Mouse (Mus musculus) limb, embryonic 10.5 days (tissue): ENCODE measurements around the gene Sost. TPM values are rescaled to one million over a fixed set of nuclear protein-coding genes. Genes with fewer than 3 reads are reported as not detected.
"Not testable (repeated sequence)": the region's sequence is repeated elsewhere in the genome, so short reads cannot be mapped to it uniquely, and the experiment has no call there.

ENCODE experiments used
- DNase-seq: peaks from one replicate; pipeline ENCODE4 v3.0.0-alpha.2; 2017; ENCODE audit warnings: low spot score
- H3K27ac ChIP-seq: fragments of 300-500 bp; sonication (generic); 2 replicates; pipeline ENCODE4 v1.5.1; 2016; ENCODE audit warnings: mild to moderate bottlenecking
- H3K27me3 ChIP-seq: fragments of 300-500 bp; sonication (generic); 2 replicates; pipeline ENCODE4 v1.6.1; 2016; ENCODE audit warnings: low read depth, mild to moderate bottlenecking; ENCODE audit not compliant: poor library complexity, severe bottlenecking
- H3K36me3 ChIP-seq: fragments of 300-500 bp; sonication (generic); 2 replicates; pipeline ENCODE4 v1.6.1; 2016; ENCODE audit warnings: mild to moderate bottlenecking, moderate library complexity
- H3K4me1 ChIP-seq: fragments of 300-500 bp; sonication (generic); 2 replicates; pipeline ENCODE4 v1.6.1; 2016
- H3K4me3 ChIP-seq: fragments of 300-500 bp; sonication (generic); 2 replicates; pipeline ENCODE4 v1.5.1; 2016; ENCODE audit warnings: mild to moderate bottlenecking, moderate library complexity
- H3K9me3 ChIP-seq: fragments of 300-500 bp; sonication (generic); replicated peaks from 2 replicates; pipeline ENCODE4 v1.6.1; 2016; ENCODE audit warnings: mild to moderate bottlenecking
- WGBS: fragments of 180-500 bp; shearing (Covaris S2); methylation state at CpG from one replicate; pipeline ENCODE4 v1.1.7; 2016; 5-methylcytosine and 5-hydroxymethylcytosine counted together
- polyA plus RNA-seq: library from polyadenylated mRNA; unstranded; fragments of >200 nt; fragmentation: Nextera tagmentation; extraction: Ambion mirVana; gene quantifications from 2 replicates; pipeline ENCODE4 v1.2.1, GENCODE M21; 2016

Gene Sost
- polyA plus RNA-seq, 1 experiment from 2014 or later, result 1.9 TPM

DNA sequence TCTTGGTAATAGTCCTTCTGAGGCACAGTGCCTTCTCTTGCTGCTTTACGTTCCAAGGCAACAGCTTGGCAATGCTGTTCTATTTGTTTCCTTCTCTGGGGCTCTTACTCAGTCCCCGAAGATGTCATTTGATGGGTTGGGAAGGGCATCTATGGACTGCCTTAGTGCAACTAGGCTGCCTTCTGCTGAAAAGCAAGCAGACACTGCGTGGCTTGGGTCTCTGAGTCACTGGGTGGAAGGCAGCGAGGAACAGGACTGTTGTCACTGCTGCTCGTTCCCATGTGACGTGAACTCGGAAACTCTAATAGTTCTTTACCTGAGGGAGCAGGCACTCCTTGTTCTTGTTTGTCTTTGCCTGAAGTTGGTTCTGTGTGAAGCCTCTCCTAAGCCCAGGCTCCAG, 29.1 kb upstream of the Sost start:
- Histone ChIP-seq H3K4me3 (no peak overlapping the region), H3K36me3 (peaks cover 25% of the 10 kb centered on the region), H3K27me3 (no peaks in the 10 kb centered on the region), H3K4me1 (peaks cover 2% of the 10 kb centered on the region; the same call in 1 of the 2 replicates), H3K9me3 (no peaks in the 10 kb centered on the region), H3K27ac (no peak overlapping the region)
- no peak for DNase-seq
- 92% methylated on average over 7 of the region's 7 CpGs for WGBS

DNA sequence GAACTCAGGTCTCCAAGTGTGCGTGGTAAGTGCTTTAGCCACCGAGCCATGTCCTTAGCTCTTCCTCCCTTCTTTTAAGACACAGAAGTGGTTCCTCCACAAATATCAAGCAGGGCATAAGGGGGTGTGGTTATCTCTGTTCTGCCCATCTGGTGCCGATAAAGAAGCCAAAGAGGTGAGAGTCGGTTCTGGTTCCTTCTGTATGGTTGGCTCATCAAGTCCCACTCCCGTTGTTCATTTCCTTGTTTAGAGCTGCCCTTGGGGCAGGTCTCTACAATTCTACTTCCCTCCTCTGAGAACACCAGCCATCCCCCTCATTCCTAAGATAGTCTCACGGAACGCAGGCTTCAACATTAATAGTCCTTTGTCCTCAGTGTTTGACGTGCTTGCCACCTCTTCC, 27.3 kb upstream of the Sost start:
- Histone ChIP-seq H3K27ac (no peak overlapping the region), H3K27me3 (no peaks in the 10 kb centered on the region), H3K9me3 (no peaks in the 10 kb centered on the region), H3K4me3 (no peak overlapping the region), H3K4me1 (peaks cover 2% of the 10 kb centered on the region; the same call in 1 of the 2 replicates), H3K36me3 (peaks cover 11% of the 10 kb centered on the region)
- WGBS, result 80% methylated on average over 8 of the region's 8 CpGs
- no peak for DNase-seq

DNA sequence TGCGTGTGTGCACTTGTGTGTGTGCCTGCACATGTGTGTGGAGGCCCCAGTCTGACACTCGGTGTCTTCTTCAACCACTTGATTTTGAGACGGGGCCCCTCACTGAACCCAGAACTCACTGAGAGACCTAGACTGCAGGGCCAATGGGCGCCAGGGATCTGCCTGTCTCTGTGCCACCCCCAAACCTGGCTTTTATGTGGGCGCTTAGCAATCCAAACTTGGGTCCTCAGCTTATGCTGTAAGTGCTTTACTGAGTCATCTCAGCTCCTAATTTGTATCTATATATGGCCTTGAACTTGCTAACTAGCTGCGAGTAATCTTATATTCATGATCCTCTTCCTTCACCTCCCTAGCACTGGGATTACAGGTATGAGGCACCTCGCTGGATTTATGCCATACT, 25.6 kb upstream of the Sost start:
- no peak overlapping the region for H3K4me3 ChIP-seq
- peaks cover 2% of the 10 kb centered on the region; the same call in 1 of the 2 replicates for H3K4me1 ChIP-seq
- H3K36me3 ChIP-seq, result peaks cover 6% of the 10 kb centered on the region; the same call in 1 of the 2 replicates
- H3K27me3 ChIP-seq, result peaks cover 15% of the 10 kb centered on the region; the same call in 1 of the 2 replicates
- WGBS, result 86% methylated on average over 7 of the region's 7 CpGs
- DNase-seq, result no peak
- no peak overlapping the region for H3K27ac ChIP-seq
- H3K9me3 ChIP-seq, result no peaks in the 10 kb centered on the region

DNA sequence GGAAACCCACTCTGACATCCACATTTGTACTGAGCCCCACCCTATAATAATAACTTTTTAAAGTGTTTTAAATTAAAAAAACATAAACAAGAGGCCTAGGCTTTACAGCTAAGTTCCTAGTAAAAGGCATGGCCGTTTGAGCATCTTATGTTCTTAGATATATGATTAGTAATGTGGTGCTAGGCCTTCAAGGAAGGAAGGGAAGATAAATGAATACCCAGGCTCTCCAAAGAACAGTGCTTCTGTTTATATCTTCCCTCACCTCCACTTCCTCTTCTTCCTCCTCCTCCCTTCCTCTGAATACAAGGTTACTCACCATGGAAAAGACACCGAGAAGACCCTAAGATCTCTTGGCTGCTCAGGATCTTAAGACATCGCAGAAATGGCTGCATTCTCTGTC, 25.0 kb upstream of the Sost start:
- no peak overlapping the region for H3K4me3 ChIP-seq
- no peaks in the 10 kb centered on the region for H3K9me3 ChIP-seq
- 0 out of 2 replicates have a peak, but pooled peaks cover 2% of the 10 kb centered on the region for H3K36me3 ChIP-seq
- H3K27me3 ChIP-seq, result peaks cover 21% of the 10 kb centered on the region
- peaks cover 2% of the 10 kb centered on the region; the same call in 1 of the 2 replicates for H3K4me1 ChIP-seq
- DNase-seq, result no peak
- 93% methylated on average over 3 of the region's 3 CpGs for WGBS
- H3K27ac ChIP-seq, result no peak overlapping the region

DNA sequence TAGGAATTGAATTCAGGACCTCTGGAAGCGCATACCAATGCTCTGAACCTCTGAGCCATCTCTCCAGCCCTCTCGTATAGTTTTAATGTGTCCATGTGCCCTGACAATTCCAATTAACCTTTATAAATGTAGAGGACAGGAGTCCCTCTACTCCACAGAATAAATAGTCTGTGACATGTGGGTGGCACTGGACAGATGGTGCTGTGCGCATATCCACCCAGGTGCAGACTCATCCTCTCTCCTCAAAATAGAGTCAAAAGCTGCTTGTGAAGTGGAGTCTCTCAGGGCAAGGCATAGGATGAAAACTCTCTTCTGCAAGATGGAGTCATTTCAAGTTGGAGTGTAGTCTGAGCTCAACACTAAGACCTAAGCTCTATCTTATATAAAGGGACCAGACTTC, 23.4 kb upstream of the Sost start:
- Histone ChIP-seq H3K36me3 (no peaks in the 10 kb centered on the region), H3K27ac (no peak overlapping the region), H3K27me3 (peaks cover 30% of the 10 kb centered on the region), H3K4me1 (peaks cover 8% of the 10 kb centered on the region; the same call in 1 of the 2 replicates), H3K9me3 (no peaks in the 10 kb centered on the region), H3K4me3 (no peak overlapping the region)
- no peak for DNase-seq
- WGBS, result 88% methylated on average over 3 of the region's 3 CpGs

DNA sequence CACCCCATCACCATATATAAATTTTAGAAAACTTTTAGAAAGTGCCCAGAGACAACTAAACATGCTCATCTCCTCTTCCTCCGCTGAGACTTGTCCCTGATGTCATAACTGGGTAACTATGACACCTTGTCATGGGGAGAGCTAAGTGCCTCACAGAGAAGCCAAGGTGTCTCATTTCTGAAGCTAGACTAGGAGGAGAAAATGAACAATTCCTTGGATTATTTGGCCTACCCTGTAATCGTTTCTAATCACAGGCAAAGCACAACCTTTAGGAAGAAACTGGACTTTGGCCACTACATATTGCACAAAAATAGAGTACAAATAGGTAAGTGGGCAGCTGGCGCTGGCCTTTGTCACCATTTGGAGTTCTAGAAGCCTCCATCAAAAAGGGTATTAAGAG, 20.1 kb upstream of the Sost start, which contains the start of gene Dusp3:
Gene Dusp3 (minus strand): TSS at position 101 of the 400 bp plus-strand sequence.
- Histone ChIP-seq H3K4me1 (peaks cover 31% of the 10 kb centered on the region), H3K27me3 (peaks cover 40% of the 10 kb centered on the region), H3K4me3 (no peak within 1 kb of the TSS), H3K36me3 (no peaks in the 10 kb centered on the region), H3K27ac (no peak within 1 kb of the TSS), H3K9me3 (no peaks in the 10 kb centered on the region)
- WGBS, result 90% methylated on average over 3 of the region's 3 CpGs
- no peak for DNase-seq

DNA sequence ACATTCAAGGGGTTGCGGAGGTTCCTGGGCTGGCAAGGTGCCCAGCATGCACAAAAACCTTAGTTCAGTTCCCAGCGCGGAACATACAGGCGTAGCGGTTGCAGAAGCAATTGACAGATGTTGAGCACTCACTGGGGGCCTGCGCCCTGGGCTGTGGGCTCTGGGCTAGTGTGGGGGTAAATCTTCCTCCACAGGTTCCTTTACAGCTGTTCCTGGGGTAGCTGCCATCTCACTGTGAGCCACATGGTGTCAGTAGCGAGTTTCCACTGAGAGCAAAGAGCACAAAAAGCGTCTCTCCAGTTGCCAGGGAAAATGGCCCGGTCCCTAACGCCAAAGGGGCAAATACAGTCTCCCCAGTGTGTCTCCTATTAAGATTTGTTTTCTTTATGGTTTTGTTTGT, 19.2 kb upstream of the Sost start:
- Histone ChIP-seq H3K27me3 (peaks cover 40% of the 10 kb centered on the region), H3K4me1 (peaks cover 31% of the 10 kb centered on the region), H3K4me3 (no peak overlapping the region), H3K27ac (no peak overlapping the region), H3K9me3 (no peaks in the 10 kb centered on the region), H3K36me3 (no peaks in the 10 kb centered on the region)
- 11% methylated on average over 10 of the region's 10 CpGs for WGBS
- peak; percentile 87 for DNase-seq

DNA sequence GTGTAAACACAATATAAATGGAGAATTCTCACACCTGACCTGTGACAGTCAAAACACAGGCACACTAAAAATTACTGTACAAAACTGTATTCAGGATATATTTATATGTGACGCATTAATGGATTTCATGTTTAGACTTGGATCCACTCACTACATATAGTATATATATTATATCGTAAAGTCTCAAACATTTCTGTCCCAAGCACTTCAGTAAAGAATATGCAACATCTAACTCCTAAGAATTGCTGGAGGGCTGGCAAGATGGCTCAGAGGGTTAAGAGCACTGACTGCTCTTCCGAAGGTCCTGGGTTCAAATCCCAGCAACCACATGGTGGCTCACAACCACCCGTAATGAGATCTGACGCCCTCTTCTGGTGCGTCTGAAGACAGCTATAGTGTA, 18.6 kb upstream of the Sost start:
- 69% methylated on average over 6 of the region's 6 CpGs for WGBS
- DNase-seq, H3K27ac ChIP-seq, H3K36me3 ChIP-seq, H3K9me3 ChIP-seq, H3K4me3 ChIP-seq: not testable (repeated sequence)
- Histone ChIP-seq H3K4me1 (peaks cover 31% of the 10 kb centered on the region), H3K27me3 (peaks cover 40% of the 10 kb centered on the region)

DNA sequence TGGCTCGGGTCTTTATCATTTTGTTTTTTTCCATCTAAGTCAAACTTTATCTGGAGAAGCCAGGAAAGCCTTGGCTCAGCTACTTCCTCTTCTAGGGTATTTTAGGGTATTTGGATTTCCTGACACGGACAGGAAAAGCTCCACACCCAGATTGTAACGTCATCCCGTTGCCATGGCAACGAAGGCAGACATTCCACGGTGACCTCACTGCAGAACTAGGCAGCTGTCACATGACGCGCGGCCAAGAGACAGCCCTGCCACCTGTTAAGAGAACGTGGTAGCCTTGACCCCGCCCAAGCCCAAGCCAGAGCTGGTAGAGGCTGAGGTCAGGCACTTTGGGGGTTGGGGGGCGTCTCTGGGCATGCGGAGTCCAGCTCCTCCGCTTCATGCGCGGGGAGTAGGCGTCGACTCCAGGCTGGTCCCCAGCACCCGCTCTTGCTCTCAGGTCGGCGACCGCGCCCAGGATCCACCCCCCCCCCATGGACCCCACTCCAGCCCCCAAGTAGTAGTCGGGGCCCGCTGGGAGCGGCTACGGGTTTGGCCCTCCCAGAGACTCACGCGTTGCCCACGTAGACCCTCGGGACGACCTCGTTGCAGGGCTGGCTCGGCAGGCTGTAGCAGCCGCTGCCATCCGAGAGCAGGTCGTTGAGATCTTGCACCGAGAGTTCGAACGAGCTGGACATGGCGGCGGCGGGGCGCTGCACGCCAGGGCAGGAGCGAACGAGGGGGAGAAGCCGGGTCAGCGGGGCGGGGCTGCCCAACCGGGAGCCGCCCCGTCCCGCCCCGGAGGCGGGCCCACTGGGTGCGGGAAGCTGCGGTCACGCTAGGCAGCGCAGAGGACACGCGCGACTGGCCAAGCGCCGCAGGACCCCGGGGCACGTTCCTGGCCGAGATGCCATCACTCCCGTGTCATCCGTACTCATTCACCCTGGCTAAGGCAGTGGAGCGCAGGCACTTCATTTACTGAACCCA, 17.5 kb upstream of the Sost start, which contains the start of gene Cfap97d1:
Gene Cfap97d1 (plus strand): TSS at position 226 of the 972 bp plus-strand sequence.
- Histone ChIP-seq H3K27me3 (peaks cover 40% of the 10 kb centered on the region), H3K27ac (peak within 1 kb of the TSS; percentile 82), H3K4me3 (peak within 1 kb of the TSS; percentile 75), H3K4me1 (peaks cover 31% of the 10 kb centered on the region), H3K9me3 (no peaks in the 10 kb centered on the region), H3K36me3 (no peaks in the 10 kb centered on the region)
- peak; percentile 90 for DNase-seq
- WGBS, result 2% methylated on average over 71 of the region's 71 CpGs

DNA sequence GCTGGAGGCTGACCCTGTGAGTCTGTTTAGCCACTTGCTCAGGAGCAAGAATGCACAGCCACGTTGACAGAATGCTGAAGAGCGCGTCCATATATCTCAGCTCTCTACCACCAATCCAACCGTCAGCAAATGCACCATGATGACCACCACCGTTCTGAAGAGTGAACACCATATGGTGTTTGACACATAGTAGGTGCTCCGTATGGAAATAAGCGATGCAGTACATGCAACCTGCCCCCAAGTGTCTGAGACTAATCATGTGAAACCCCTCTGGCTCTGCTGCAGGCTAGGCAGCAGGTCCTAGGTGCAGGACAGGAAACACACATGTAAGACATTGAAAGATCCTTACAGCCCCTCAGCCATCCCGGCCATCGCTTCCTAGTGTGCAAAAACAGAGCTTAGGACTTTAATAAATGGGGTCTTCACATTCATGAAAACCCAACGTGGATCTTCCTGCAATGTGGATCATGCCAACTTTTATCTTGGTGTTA, 16.7 kb upstream of the Sost start:
- Histone ChIP-seq H3K4me1 (peaks cover 31% of the 10 kb centered on the region), H3K36me3 (no peaks in the 10 kb centered on the region), H3K27ac (peak overlapping the region; percentile 57; the same call in 1 of the 2 replicates), H3K9me3 (no peaks in the 10 kb centered on the region), H3K27me3 (peaks cover 35% of the 10 kb centered on the region), H3K4me3 (peak overlapping the region; percentile 75)
- 80% methylated on average over 10 of the region's 10 CpGs for WGBS
- DNase-seq, result no peak

DNA sequence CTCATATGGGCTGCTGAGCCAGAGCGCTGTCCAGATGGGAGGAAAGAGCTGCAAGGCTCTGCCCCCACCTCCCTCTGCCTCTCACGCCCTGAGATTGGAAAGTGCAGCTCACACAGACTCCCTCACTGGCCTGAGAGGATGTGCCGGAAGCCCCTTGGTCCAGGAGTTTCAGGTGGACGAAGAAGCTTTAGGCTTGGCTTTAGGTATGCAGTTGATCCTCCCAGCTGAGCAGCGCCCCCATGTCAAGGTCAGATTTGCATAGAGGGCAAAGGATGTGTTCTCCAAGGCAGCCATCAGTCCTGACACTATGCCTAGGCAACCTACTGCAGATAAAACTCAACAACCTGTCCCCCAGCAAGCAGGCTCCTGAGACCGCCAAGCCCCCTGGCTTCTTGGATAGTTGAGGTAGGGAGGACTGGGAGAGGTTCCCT, 16.2 kb upstream of the Sost start:
- Histone ChIP-seq H3K4me3 (peak overlapping the region; percentile 75), H3K4me1 (peaks cover 32% of the 10 kb centered on the region), H3K27ac (peak overlapping the region; percentile 57; the same call in 1 of the 2 replicates), H3K36me3 (no peaks in the 10 kb centered on the region), H3K9me3 (no peaks in the 10 kb centered on the region), H3K27me3 (peaks cover 30% of the 10 kb centered on the region)
- 53% methylated on average over 6 of the region's 6 CpGs for WGBS
- DNase-seq, result no peak

DNA sequence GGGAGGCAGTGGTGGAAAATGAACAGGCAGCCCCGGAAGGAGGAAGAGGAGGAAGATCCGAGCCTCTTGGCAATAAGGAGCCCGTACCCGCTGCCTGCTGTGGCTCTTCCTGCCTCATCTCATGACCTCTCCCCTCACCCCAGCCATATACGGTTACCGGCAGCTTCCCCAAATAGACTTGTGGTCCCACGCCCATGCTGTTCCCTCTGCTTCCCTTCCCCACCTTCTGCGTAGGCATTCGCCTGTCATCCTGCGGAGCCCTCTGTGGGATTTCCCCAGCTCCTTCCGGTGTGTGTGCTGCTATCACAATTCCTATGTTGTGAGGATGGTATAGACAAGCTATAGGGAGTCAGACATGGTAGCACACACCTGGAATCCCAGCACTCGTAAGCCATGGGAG, 15.0 kb upstream of the Sost start:
- H3K27me3 ChIP-seq, result peaks cover 20% of the 10 kb centered on the region
- peaks cover 38% of the 10 kb centered on the region for H3K4me1 ChIP-seq
- DNase-seq, result no peak
- H3K4me3 ChIP-seq, result no peak overlapping the region
- no peak overlapping the region for H3K27ac ChIP-seq
- no peaks in the 10 kb centered on the region for H3K36me3 ChIP-seq
- 87% methylated on average over 12 of the region's 12 CpGs for WGBS
- no peaks in the 10 kb centered on the region for H3K9me3 ChIP-seq

DNA sequence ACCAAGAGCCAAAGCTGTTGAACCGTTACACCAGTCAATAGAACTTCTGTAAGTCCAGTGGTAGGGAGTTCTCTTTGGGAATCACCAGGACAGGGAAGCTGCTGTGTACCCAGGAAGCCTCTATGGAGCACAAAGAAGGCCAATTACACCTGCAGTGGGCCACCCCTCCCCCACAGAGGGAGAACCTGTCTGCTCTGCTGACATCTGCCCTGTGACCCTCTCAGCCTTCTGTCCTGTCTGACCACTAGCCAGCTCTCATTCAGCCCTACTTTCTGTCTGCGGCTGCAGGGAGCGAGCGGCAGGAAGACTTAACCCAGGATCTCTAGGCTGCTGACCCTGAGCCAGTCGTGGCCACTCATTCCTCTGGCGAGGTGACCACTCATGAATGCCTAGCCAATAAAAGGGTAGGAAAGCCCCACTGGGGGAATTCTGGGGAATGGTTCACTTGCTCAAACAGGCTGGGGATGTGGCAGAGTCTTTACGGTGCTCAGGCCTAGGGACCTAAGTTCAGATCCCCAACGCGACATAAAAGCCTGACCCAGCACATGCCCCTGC, 13.9 kb upstream of the Sost start:
- no peak overlapping the region for H3K27ac ChIP-seq
- H3K4me3 ChIP-seq, result no peak overlapping the region
- WGBS, result 81% methylated on average over 9 of the region's 9 CpGs
- no peaks in the 10 kb centered on the region for H3K9me3 ChIP-seq
- H3K27me3 ChIP-seq, result peaks cover 13% of the 10 kb centered on the region
- no peak for DNase-seq
- H3K4me1 ChIP-seq, result peaks cover 32% of the 10 kb centered on the region
- no peaks in the 10 kb centered on the region for H3K36me3 ChIP-seq
